Mouse (Mus musculus) embryonic facial prominence, embryonic 15.5 days (tissue): ENCODE measurements at regions not wholly inside any gene's neighbourhood (a gene's known extent, or its start where the extent isn't known, plus 50 kb on each side); places are given as distances from the start of the nearest gene placed in this dataset.
A peak's percentile ranks its signal among the peaks of the same experiment; 100 is the strongest.

Experiments used
- ATAC-seq: fragments of 200-750 bp; cut with Nextera tagmentation; 2 replicates; pipeline ENCODE4 v1.8.0; 2017; ENCODE audit warnings: low read depth, moderate TSS enrichment; ENCODE audit not compliant: insufficient number of reproducible peaks, low FRiP score, low TSS enrichment
- H3K27ac ChIP-seq: fragments of 300-500 bp; sonication (generic); replicated peaks from 2 replicates; pipeline ENCODE4 v1.5.1; 2015; ENCODE audit warnings: mild to moderate bottlenecking, inconsistent platforms
- H3K27me3 ChIP-seq: fragments of 300-500 bp; sonication (generic); 2 replicates; pipeline ENCODE4 v1.6.1; 2015; ENCODE audit warnings: inconsistent platforms
- H3K36me3 ChIP-seq: fragments of 300-500 bp; sonication (generic); 2 replicates; pipeline ENCODE4 v1.6.1; 2015; ENCODE audit warnings: mild to moderate bottlenecking, inconsistent platforms
- H3K4me1 ChIP-seq: fragments of 300-500 bp; sonication (generic); 2 replicates; pipeline ENCODE4 v1.6.1; 2015; ENCODE audit warnings: inconsistent platforms
- H3K4me2 ChIP-seq: fragments of 300-500 bp; sonication (generic); replicated peaks from 2 replicates; pipeline ENCODE4 v1.6.1; 2015; ENCODE audit warnings: mild to moderate bottlenecking, inconsistent platforms
- H3K4me3 ChIP-seq: fragments of 300-500 bp; sonication (generic); replicated peaks from 2 replicates; pipeline ENCODE4 v1.5.1; 2015; ENCODE audit warnings: mild to moderate bottlenecking, inconsistent platforms
- H3K9ac ChIP-seq: fragments of 300-500 bp; sonication (generic); 2 replicates; pipeline ENCODE4 v1.6.1; 2015; ENCODE audit warnings: inconsistent platforms
- H3K9me3 ChIP-seq: fragments of 300-500 bp; sonication (generic); replicated peaks from 2 replicates; pipeline ENCODE4 v1.6.1; 2016; ENCODE audit warnings: inconsistent platforms
- WGBS: fragments of 180-500 bp; shearing (Covaris S2); methylation state at CpG from one replicate; pipeline ENCODE4 v1.1.7; 2015; 5-methylcytosine and 5-hydroxymethylcytosine counted together

- H3K4me2 ChIP-seq: no peak overlapping the region
- no peak for ATAC-seq
- H3K9ac ChIP-seq: no peak overlapping the region
- no peaks in the 10 kb centered on the region; the same call in 1 of the 2 replicates for H3K27me3 ChIP-seq
- 37% methylated on average over 9 of the region's 9 CpGs for WGBS
- H3K9me3 ChIP-seq: no peaks in the 10 kb centered on the region
- no peak overlapping the region for H3K27ac ChIP-seq
- H3K4me1 ChIP-seq: peaks cover 30% of the 10 kb centered on the region
- H3K36me3 ChIP-seq: no peaks in the 10 kb centered on the region
- no peak overlapping the region for H3K4me3 ChIP-seq
Measured at GRCm38 (mm10) chr12:107808158-107808715, 195.2 kb downstream of the Bcl11b start.

GRCm38 (mm10) chr12:107811231-107811630, 192.2 kb downstream of the Bcl11b start:
- Histone ChIP-seq H3K36me3 (no peaks in the 10 kb centered on the region), H3K4me3 (no peak overlapping the region), H3K27me3 (no peaks in the 10 kb centered on the region; the same call in 1 of the 2 replicates), H3K4me2 (no peak overlapping the region), H3K9me3 (no peaks in the 10 kb centered on the region), H3K4me1 (peaks cover 31% of the 10 kb centered on the region), H3K27ac (no peak overlapping the region), H3K9ac (no peak overlapping the region)
- 60% methylated on average over 5 of the region's 5 CpGs for WGBS
- ATAC-seq: no peak

GRCm38 (mm10) chr12:107812549-107813335, 190.7 kb downstream of the Bcl11b start:
- H3K4me1 ChIP-seq: peaks cover 24% of the 10 kb centered on the region
- ATAC-seq: peak; percentile 72; the same call in 1 of the 2 replicates
- 30% methylated on average over 14 of the region's 14 CpGs for WGBS
- no peak overlapping the region for H3K4me3 ChIP-seq
- no peak overlapping the region for H3K9ac ChIP-seq
- H3K4me2 ChIP-seq: no peak overlapping the region
- H3K27me3 ChIP-seq: no peaks in the 10 kb centered on the region; the same call in 1 of the 2 replicates
- no peaks in the 10 kb centered on the region for H3K9me3 ChIP-seq
- H3K27ac ChIP-seq: peak overlapping the region; percentile 9; the same call in 1 of the 2 replicates
- no peaks in the 10 kb centered on the region for H3K36me3 ChIP-seq

- Histone ChIP-seq H3K9me3 (no peaks in the 10 kb centered on the region), H3K27me3 (no peaks in the 10 kb centered on the region; the same call in 1 of the 2 replicates), H3K4me2 (no peak overlapping the region), H3K36me3 (no peaks in the 10 kb centered on the region), H3K4me3 (no peak overlapping the region), H3K9ac (no peak overlapping the region), H3K27ac (no peak overlapping the region), H3K4me1 (peaks cover 12% of the 10 kb centered on the region; the same call in 1 of the 2 replicates)
- 81% methylated on average over 7 of the region's 7 CpGs for WGBS
- ATAC-seq: no peak
Measured at GRCm38 (mm10) chr12:107814926-107815325, 188.5 kb downstream of the Bcl11b start.

- no peak for ATAC-seq
- no peak overlapping the region for H3K4me2 ChIP-seq
- H3K9me3 ChIP-seq: no peaks in the 10 kb centered on the region
- no peaks in the 10 kb centered on the region for H3K27me3 ChIP-seq
- 80% methylated on average over 5 of the region's 5 CpGs for WGBS
- H3K36me3 ChIP-seq: no peaks in the 10 kb centered on the region
- H3K9ac ChIP-seq: no peak overlapping the region
- H3K4me3 ChIP-seq: no peak overlapping the region
- no peak overlapping the region for H3K27ac ChIP-seq
- no peaks in the 10 kb centered on the region for H3K4me1 ChIP-seq
Measured at GRCm38 (mm10) chr12:107823768-107824394, 179.5 kb downstream of the Bcl11b start.

- ATAC-seq: no peak
- H3K27ac ChIP-seq: no peak overlapping the region
- WGBS: 87% methylated on average over 4 of the region's 4 CpGs
Measured at GRCm38 (mm10) chr12:107825921-107826320, 177.5 kb downstream of the Bcl11b start.

GRCm38 (mm10) chr12:107831400-107832128, 171.8 kb downstream of the Bcl11b start:
- Histone ChIP-seq H3K4me3 (no peak overlapping the region), H3K27ac (no peak overlapping the region), H3K36me3 (no peaks in the 10 kb centered on the region), H3K27me3 (no peaks in the 10 kb centered on the region), H3K4me2 (no peak overlapping the region), H3K9me3 (no peaks in the 10 kb centered on the region), H3K9ac (no peak overlapping the region), H3K4me1 (no peaks in the 10 kb centered on the region)
- WGBS: 43% methylated on average over 13 of the region's 13 CpGs
- ATAC-seq: no peak

More at GRCm38 (mm10) chr12:107825921-107826320, 177.5 kb downstream of the Bcl11b start:
- H3K9me3 ChIP-seq: no peaks in the 10 kb centered on the region
- H3K9ac ChIP-seq: no peak overlapping the region
- no peak overlapping the region for H3K4me3 ChIP-seq
- no peaks in the 10 kb centered on the region for H3K36me3 ChIP-seq
- no peak overlapping the region for H3K4me2 ChIP-seq
- H3K4me1 ChIP-seq: no peaks in the 10 kb centered on the region
- H3K27me3 ChIP-seq: no peaks in the 10 kb centered on the region

- no peaks in the 10 kb centered on the region for H3K36me3 ChIP-seq
- no peak overlapping the region for H3K27ac ChIP-seq
- 94% methylated on average over 8 of the region's 8 CpGs for whole genome bisulfite sequencing
- no peaks in the 10 kb centered on the region for H3K27me3 ChIP-seq
- no peaks in the 10 kb centered on the region for H3K4me1 ChIP-seq
- no peak overlapping the region for H3K9ac ChIP-seq
- no peak overlapping the region for H3K4me3 ChIP-seq
- ATAC-seq: no peak
- no peaks in the 10 kb centered on the region for H3K9me3 ChIP-seq
- H3K4me2 ChIP-seq: no peak overlapping the region
Measured at GRCm38 (mm10) chr12:107833001-107833400, 170.4 kb downstream of the Bcl11b start.

- Histone ChIP-seq H3K4me3 (no peak overlapping the region), H3K9me3 (no peaks in the 10 kb centered on the region), H3K4me2 (no peak overlapping the region), H3K9ac (no peak overlapping the region), H3K27ac (no peak overlapping the region), H3K27me3 (no peaks in the 10 kb centered on the region), H3K36me3 (no peaks in the 10 kb centered on the region), H3K4me1 (no peaks in the 10 kb centered on the region)
- no peak for ATAC-seq
- WGBS: 77% methylated on average over 5 of the region's 5 CpGs
Measured at GRCm38 (mm10) chr12:107834512-107834911, 168.9 kb downstream of the Bcl11b start.

GRCm38 (mm10) chr12:107837741-107838140, 165.7 kb downstream of the Bcl11b start:
- 0 out of 2 replicates have a peak, but pooled peaks cover 5% of the 10 kb centered on the region for H3K4me1 ChIP-seq
- no peaks in the 10 kb centered on the region for H3K36me3 ChIP-seq
- no peak for ATAC-seq
- no peak overlapping the region for H3K9ac ChIP-seq
- H3K27me3 ChIP-seq: no peaks in the 10 kb centered on the region
- no peaks in the 10 kb centered on the region for H3K9me3 ChIP-seq
- H3K4me2 ChIP-seq: no peak overlapping the region
- no peak overlapping the region for H3K4me3 ChIP-seq
- WGBS: 64% methylated on average over 12 of the region's 12 CpGs
- no peak overlapping the region for H3K27ac ChIP-seq

- H3K27ac ChIP-seq: no peak overlapping the region
- H3K4me1 ChIP-seq: 0 out of 2 replicates have a peak, but pooled peaks cover 5% of the 10 kb centered on the region
- ATAC-seq: no peak
- H3K4me3 ChIP-seq: no peak overlapping the region
- no peak overlapping the region for H3K9ac ChIP-seq
- WGBS: 78% methylated on average over 5 of the region's 5 CpGs
- H3K36me3 ChIP-seq: no peaks in the 10 kb centered on the region
- no peaks in the 10 kb centered on the region for H3K9me3 ChIP-seq
- no peak overlapping the region for H3K4me2 ChIP-seq
- no peaks in the 10 kb centered on the region for H3K27me3 ChIP-seq
Measured at GRCm38 (mm10) chr12:107844631-107845030, 158.8 kb downstream of the Bcl11b start.
